In the genomic region with DNA sequence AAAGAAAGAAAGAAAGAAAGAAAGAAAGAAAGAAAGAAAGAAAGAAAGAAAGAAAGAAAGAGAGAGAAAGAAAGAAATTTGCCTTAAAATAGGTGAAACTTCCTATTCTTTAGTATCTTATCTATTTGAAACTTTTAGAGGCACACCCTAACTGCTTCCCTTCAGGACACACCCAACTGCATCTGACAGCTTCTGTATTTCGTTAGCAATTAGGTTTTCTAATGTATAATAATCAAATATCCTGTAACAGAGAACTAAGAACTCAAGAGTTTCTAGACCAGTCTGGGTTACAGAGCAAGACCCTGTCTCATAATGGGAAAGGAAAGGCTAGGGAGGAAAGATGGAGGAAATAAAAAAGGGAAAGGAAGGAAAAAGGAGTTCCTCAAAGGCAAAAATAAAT, we compare ENCODE assay signal across 23 mouse cellular contexts. TPM values are rescaled to one million over a fixed set of nuclear protein-coding genes. Genes with fewer than 3 reads are reported as not detected.
A peak's percentile ranks its signal among the peaks of the same experiment; 100 is the strongest.
DNase-seq lines count a peak whose midpoint lies in the region; ATAC-seq and TF ChIP-seq lines count a peak whose summit lies in the region.
"Had no signal": no experiment of that assay in that cellular context is flagged by ENCODE, and none has a peak within 500 bp of the region (broad histone marks: within the 10 kb centered on the region; RNA-seq: fewer than 3 reads in every experiment).

No protein-coding gene starts in this region.

- no peak overlapping the region for H3K9ac ChIP-seq in liver, embryonic 12.5 days
- H3K9ac ChIP-seq in liver, embryonic 16.5 days (ENCODE audit: low read depth, low read length) = no peak overlapping the region
- no peak overlapping the region for H3K9ac ChIP-seq in intestine, embryonic 16.5 days (ENCODE audit: low read depth, low read length)
- H3K9ac ChIP-seq: embryonic facial prominence, embryonic 13.5 days; forebrain, embryonic 12.5 days; heart, embryonic 15.5 days; hindbrain, embryonic 13.5 days had no signal

- no peak for TF ChIP-seq CTCF in G1E (IDR thresholded peaks at IDR 0.05; ENCODE audit: low read depth, low read length)

- 8% methylated on average over 1 of the region's 1 CpGs for WGBS in liver, embryonic 12.5 days (ENCODE audit: insufficient replicate concordance)
- WGBS in liver, embryonic 16.5 days (ENCODE audit: insufficient replicate concordance) = 30% methylated on average over 1 of the region's 1 CpGs
- 75% methylated on average over 1 of the region's 1 CpGs for WGBS in intestine, embryonic 16.5 days

- no peak overlapping the region for H3K4me3 ChIP-seq in G1E (ENCODE audit: low read depth, low read length)
- no peak overlapping the region for H3K4me3 ChIP-seq in liver, embryonic 12.5 days
- H3K4me3 ChIP-seq in liver, embryonic 16.5 days (ENCODE audit: low read depth, low read length) = no peak overlapping the region
- H3K4me3 ChIP-seq in intestine, embryonic 16.5 days (ENCODE audit: low read length) = no peak overlapping the region
- H3K4me3 ChIP-seq: embryonic facial prominence, embryonic 13.5 days; forebrain, embryonic 12.5 days; heart, adult 2 months; heart, embryonic 15.5 days; hindbrain, embryonic 13.5 days had no signal

- DNase-seq in G1E (ENCODE audit: low spot score) (no peak), MEL-GATA-1-ER (ENCODE audit: extremely low read depth, low read depth) (peak; percentile 74)
- DNase-seq in layer of hippocampus, postnatal 25 days (ENCODE audit: extremely low spot score in 1 of 2, low spot score in 1 of 2) = no peak
- DNase-seq: adrenal gland, postnatal 10 days; cerebellum, adult 11-12 months; cerebellum, adult 9-10 months; cerebellum, postnatal 25 days; gastrocnemius, postnatal 10 days; heart, adult 2 months; heart, postnatal 14 days had no signal

- peak overlapping the region; percentile 73 for H3K27ac ChIP-seq in liver, embryonic 12.5 days
- peak overlapping the region; percentile 76 for H3K27ac ChIP-seq in liver, embryonic 16.5 days (ENCODE audit: low read length)
- H3K27ac ChIP-seq in intestine, embryonic 16.5 days (ENCODE audit: low read length) = no peak overlapping the region
- H3K27ac ChIP-seq: embryonic facial prominence, embryonic 13.5 days; forebrain, embryonic 12.5 days; heart, adult 2 months; heart, embryonic 15.5 days; hindbrain, embryonic 13.5 days; hindbrain, postnatal 0 days had no signal

- peaks cover 28% of the 10 kb centered on the region for H3K36me3 ChIP-seq in G1E (replicated peaks)
- peaks cover 15% of the 10 kb centered on the region for H3K36me3 ChIP-seq in liver, embryonic 12.5 days
- H3K36me3 ChIP-seq in liver, embryonic 16.5 days (ENCODE audit: control insufficient read depth, insufficient read depth) = no peaks in the 10 kb centered on the region; the same call in 1 of the 2 replicates
- no peaks in the 10 kb centered on the region for H3K36me3 ChIP-seq in intestine, embryonic 16.5 days (ENCODE audit: control insufficient read depth, insufficient read depth, low read length)

- ATAC-seq in G1E (ENCODE audit: extremely low read depth, insufficient number of reproducible peaks, low FRiP score, poor library complexity, severe bottlenecking) = peak; percentile 30; the same call in 1 of the 2 replicates
- ATAC-seq in liver, embryonic 12.5 days = 0 out of 2 replicates have a peak, but pooled peaks have one; percentile 48
- ATAC-seq in liver, embryonic 16.5 days (ENCODE audit: low read depth) = peak; percentile 38; the same call in 1 of the 2 replicates
- no peak for ATAC-seq in frontal cortex, adult (ENCODE audit: low TSS enrichment)
- no peak for ATAC-seq in intestine, embryonic 16.5 days
- ATAC-seq: forebrain, embryonic 16.5 days; hindbrain, postnatal 0 days had no signal

- no peaks in the 10 kb centered on the region for H3K27me3 ChIP-seq in G1E (ENCODE audit: insufficient read depth, low read length)
- peaks cover 2% of the 10 kb centered on the region; the same call in 1 of the 2 replicates for H3K27me3 ChIP-seq in liver, embryonic 12.5 days (replicated peaks)
- H3K27me3 ChIP-seq in liver, embryonic 16.5 days (ENCODE audit: control insufficient read depth, insufficient read depth, low read depth, low read length) = no peaks in the 10 kb centered on the region
- no peaks in the 10 kb centered on the region for H3K27me3 ChIP-seq in intestine, embryonic 16.5 days (replicated peaks; ENCODE audit: control insufficient read depth, insufficient read depth, low read length)
- H3K27me3 ChIP-seq: CH12.LX; embryonic facial prominence, embryonic 13.5 days; forebrain, embryonic 12.5 days; heart, embryonic 15.5 days; hindbrain, embryonic 13.5 days had no signal

- peaks cover 61% of the 10 kb centered on the region for H3K4me1 ChIP-seq in G1E (ENCODE audit: insufficient read depth, low read depth, low read length)
- peaks cover 54% of the 10 kb centered on the region for H3K4me1 ChIP-seq in liver, embryonic 12.5 days
- peaks cover 36% of the 10 kb centered on the region for H3K4me1 ChIP-seq in liver, embryonic 16.5 days (ENCODE audit: control insufficient read depth, low read depth, low read length)
- H3K4me1 ChIP-seq in intestine, embryonic 16.5 days (ENCODE audit: control insufficient read depth, insufficient read depth, low read length) = peaks cover 9% of the 10 kb centered on the region

- H3K4me2 ChIP-seq in liver, embryonic 12.5 days = peak overlapping the region; percentile 86
- H3K4me2 ChIP-seq in liver, embryonic 16.5 days (ENCODE audit: low read depth, low read length) = peak overlapping the region; percentile 35
- H3K4me2 ChIP-seq in intestine, embryonic 16.5 days (ENCODE audit: low read depth, low read length) = no peak overlapping the region
- H3K4me2 ChIP-seq: embryonic facial prominence, embryonic 13.5 days; forebrain, embryonic 12.5 days; heart, embryonic 11.5 days; heart, embryonic 15.5 days had no signal

- no peaks in the 10 kb centered on the region for H3K9me3 ChIP-seq in G1E (replicated peaks)
- no peaks in the 10 kb centered on the region for H3K9me3 ChIP-seq in liver, embryonic 12.5 days (replicated peaks)
- no peaks in the 10 kb centered on the region for H3K9me3 ChIP-seq in liver, embryonic 16.5 days (replicated peaks; ENCODE audit: control insufficient read depth, low read length)
- no peaks in the 10 kb centered on the region for H3K9me3 ChIP-seq in intestine, embryonic 16.5 days (ENCODE audit: control insufficient read depth, low read length)
- H3K9me3 ChIP-seq: forebrain, embryonic 12.5 days; heart, embryonic 15.5 days; hindbrain, embryonic 13.5 days had no signal

RNA-seq across cellular contexts. Expression of a gene that starts 2.1 kb away (rescaled TPM):
- total RNA-seq in G1E (2014; fragmentation: Nextera tagmentation) = 318 and 469 TPM in 2 replicates
- total RNA-seq in G1E (2017) = 238 and 282 TPM in 2 replicates
- 1,643 and 2,190 TPM in 2 replicates for polyA plus RNA-seq in G1E (2012)
- polyA plus RNA-seq in liver, embryonic 12.5 days (2016; fragmentation: Nextera tagmentation; extraction: Ambion mirVana) = 269 and 282 TPM in 2 replicates
- polyA plus RNA-seq in liver, embryonic 16.5 days (2015; fragmentation: Nextera tagmentation; extraction: Ambion mirVana) = 161 and 178 TPM in 2 replicates
- 100 to 1,000 TPM; 112 TPM for total RNA-seq in layer of hippocampus, postnatal 25 days (2021)
- 249 and 267 TPM in 2 replicates for polyA plus RNA-seq in intestine, embryonic 16.5 days (2015; fragmentation: Nextera tagmentation; extraction: Ambion mirVana)

RNA-seq across cellular contexts. Expression of a gene that starts 6.8 kb away (rescaled TPM):
- total RNA-seq in G1E (2014; fragmentation: Nextera tagmentation) (60.4 and 66.0 TPM in 2 replicates), G1E (2017) (28.6 and 33.8 TPM in 2 replicates)
- 108 and 147 TPM in 2 replicates for polyA plus RNA-seq in G1E (2012)
- 36.7 and 38.2 TPM in 2 replicates for polyA plus RNA-seq in liver, embryonic 12.5 days (2016; fragmentation: Nextera tagmentation; extraction: Ambion mirVana)
- polyA plus RNA-seq in liver, embryonic 16.5 days (2015; fragmentation: Nextera tagmentation; extraction: Ambion mirVana) = 22.9 and 25.3 TPM in 2 replicates
- 10 to 100 TPM; 15.8 to 21.2 TPM for total RNA-seq in layer of hippocampus, postnatal 25 days (2021)
- 89.7 and 90.7 TPM in 2 replicates for polyA plus RNA-seq in intestine, embryonic 16.5 days (2015; fragmentation: Nextera tagmentation; extraction: Ambion mirVana)

RNA-seq across cellular contexts. Expression of a gene that starts 7.1 kb away (rescaled TPM):
- total RNA-seq in G1E (2014; fragmentation: Nextera tagmentation) (4.6 and 6.2 TPM in 2 replicates), G1E (2017) (0.55 and 0.76 TPM in 2 replicates)
- 0.88 and 1.1 TPM in 2 replicates for polyA plus RNA-seq in G1E (2012)
- 8.4 and 8.5 TPM in 2 replicates for polyA plus RNA-seq in liver, embryonic 12.5 days (2016; fragmentation: Nextera tagmentation; extraction: Ambion mirVana)
- polyA plus RNA-seq in liver, embryonic 16.5 days (2015; fragmentation: Nextera tagmentation; extraction: Ambion mirVana) = 9.5 and 10.5 TPM in 2 replicates
- total RNA-seq in layer of hippocampus, postnatal 25 days (2021) = 1 to 10 TPM; 1.5 to 1.9 TPM
- 93.8 and 111 TPM in 2 replicates for polyA plus RNA-seq in intestine, embryonic 16.5 days (2015; fragmentation: Nextera tagmentation; extraction: Ambion mirVana)

RNA-seq across cellular contexts. Expression of a gene that starts 39.3 kb away (rescaled TPM):
- total RNA-seq in G1E (2014; fragmentation: Nextera tagmentation) (36.3 and 44.4 TPM in 2 replicates), G1E (2017) (25.5 and 39.7 TPM in 2 replicates)
- polyA plus RNA-seq in G1E (2012) = 226 and 280 TPM in 2 replicates
- 31.2 and 32.9 TPM in 2 replicates for polyA plus RNA-seq in liver, embryonic 12.5 days (2016; fragmentation: Nextera tagmentation; extraction: Ambion mirVana)
- polyA plus RNA-seq in liver, embryonic 16.5 days (2015; fragmentation: Nextera tagmentation; extraction: Ambion mirVana) = 17.9 and 19.3 TPM in 2 replicates
- 10 to 100 TPM; 32.1 to 34.6 TPM for total RNA-seq in layer of hippocampus, postnatal 25 days (2021)
- 53.4 and 65.3 TPM in 2 replicates for polyA plus RNA-seq in intestine, embryonic 16.5 days (2015; fragmentation: Nextera tagmentation; extraction: Ambion mirVana)

RNA-seq across cellular contexts. Expression of a gene that starts 51.3 kb away (rescaled TPM):
- total RNA-seq in G1E (2014; fragmentation: Nextera tagmentation) (not detected in 2 replicates), G1E (2017) (not detected in 2 replicates)
- 0.06 and 0.08 TPM in 2 replicates for polyA plus RNA-seq in G1E (2012)
- polyA plus RNA-seq in liver, embryonic 12.5 days (2016; fragmentation: Nextera tagmentation; extraction: Ambion mirVana) = 0.19 and 0.39 TPM in 2 replicates
- 0.09 and 0.34 TPM in 2 replicates for polyA plus RNA-seq in liver, embryonic 16.5 days (2015; fragmentation: Nextera tagmentation; extraction: Ambion mirVana)
- 10 to 100 TPM; 22.6 to 23.0 TPM for total RNA-seq in layer of hippocampus, postnatal 25 days (2021)
- polyA plus RNA-seq in intestine, embryonic 16.5 days (2015; fragmentation: Nextera tagmentation; extraction: Ambion mirVana) = 1.2 and 1.6 TPM in 2 replicates
- total RNA-seq: gastrocnemius, postnatal 4 days; heart, adult 2 months; heart, postnatal 14 days had no signal
- polyA plus RNA-seq: heart, adult 2 months had no signal

Comparison
In these comparisons a context has a peak if more than half of its experiments do, and no peak if none do; other contexts are left out.
1. ATAC-seq: peak in G1E (single experiment), liver, embryonic 12.5 days (single experiment) and liver, embryonic 16.5 days (single experiment); none in frontal cortex, adult (single experiment) and intestine, embryonic 16.5 days (single experiment).